ENCODE assay signal across 23 mouse cellular contexts in the genomic region with DNA sequence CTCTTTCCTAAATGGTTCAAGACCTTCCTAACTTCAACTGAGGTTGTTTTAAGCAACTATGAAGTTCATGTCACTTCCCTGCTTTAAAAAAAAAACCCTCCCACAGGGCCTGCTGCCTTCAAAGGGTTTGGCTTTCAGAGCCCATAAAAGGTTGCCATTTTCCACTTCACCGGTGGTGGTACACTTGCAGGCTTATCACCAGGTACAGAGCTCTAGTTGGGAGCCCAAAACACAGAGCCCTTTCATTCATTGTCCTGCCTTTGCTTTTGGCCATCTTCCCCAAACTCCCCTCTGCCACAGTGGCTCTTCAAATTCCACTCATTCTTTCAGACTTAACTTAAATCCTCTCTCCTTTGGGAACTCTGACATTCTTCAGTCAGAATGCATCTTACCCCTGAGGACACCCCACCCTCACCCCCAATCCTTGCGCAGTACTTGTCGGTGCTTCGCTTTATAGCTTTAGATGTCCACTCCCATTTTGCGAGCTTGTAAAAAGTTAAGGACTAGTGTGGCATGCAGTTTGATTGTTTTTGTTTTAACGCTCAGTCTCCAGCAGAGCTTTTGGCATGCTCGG.
DNase-seq lines count a peak whose midpoint lies in the region; ATAC-seq and TF ChIP-seq lines count a peak whose summit lies in the region.
"Had no signal": no experiment of that assay in that cellular context is flagged by ENCODE, and none has a peak within 500 bp of the region (broad histone marks: within the 10 kb centered on the region; RNA-seq: fewer than 3 reads in every experiment).

No protein-coding gene starts in this region.

- no peak overlapping the region for H3K27ac ChIP-seq in lung, postnatal 0 days (ENCODE audit: low read length)
- H3K27ac ChIP-seq: forebrain, embryonic 15.5 days; heart, embryonic 13.5 days; hindbrain, embryonic 13.5 days; liver, embryonic 15.5 days; midbrain, embryonic 12.5 days; neural tube, embryonic 13.5 days had no signal

- H3K4me3 ChIP-seq in lung, postnatal 0 days (ENCODE audit: low read depth, low read length) = no peak overlapping the region
- H3K4me3 ChIP-seq: forebrain, embryonic 15.5 days; heart, embryonic 13.5 days; hindbrain, embryonic 13.5 days; liver, embryonic 15.5 days; midbrain, embryonic 12.5 days; neural tube, embryonic 13.5 days had no signal

- no peaks in the 10 kb centered on the region for H3K4me1 ChIP-seq in lung, postnatal 0 days (ENCODE audit: insufficient read depth, low read depth, low read length)
- H3K4me1 ChIP-seq: hindbrain, embryonic 13.5 days; liver, embryonic 15.5 days; midbrain, embryonic 12.5 days; neural tube, embryonic 13.5 days had no signal

- H3K27me3 ChIP-seq in lung, postnatal 0 days (replicated peaks; ENCODE audit: insufficient read depth, low read length) = no peaks in the 10 kb centered on the region
- H3K27me3 ChIP-seq: forebrain, embryonic 15.5 days; heart, embryonic 13.5 days; hindbrain, embryonic 13.5 days; liver, embryonic 15.5 days; midbrain, embryonic 12.5 days; neural tube, embryonic 13.5 days had no signal

- peak; percentile 40; the same call in 1 of the 2 replicates for ATAC-seq in lung, postnatal 0 days
- no peak for ATAC-seq in monocyte, adult 5-6 weeks (replicated peaks; ENCODE audit: insufficient number of reproducible peaks, low FRiP score, low TSS enrichment, poor library complexity, severe bottlenecking)
- ATAC-seq: forebrain, embryonic 15.5 days; inflammation-experienced regulatory T-cells, adult 6 months had no signal

- DNase-seq in embryo, embryonic 11 days = peak; percentile 24
- no peak for DNase-seq in embryo, embryonic 9.5 days (ENCODE audit: extremely low spot score)
- no peak for DNase-seq in lung, postnatal 0 days (ENCODE audit: low spot score)
- DNase-seq in lung, postnatal 25 days (ENCODE audit: low spot score) = no peak
- DNase-seq in forelimb bud, embryonic 11.5 days (ENCODE audit: low read depth, low spot score) = peak; percentile 41
- DNase-seq in thymus, postnatal 10 days (ENCODE audit: low spot score in 2 of 2) = no peak
- DNase-seq in yolk sac, embryonic 10.5 days (ENCODE audit: low spot score) = no peak
- DNase-seq: adrenal gland, adult 2 months; cerebellum, adult 9-10 months; heart, adult 11 months; kidney, adult 8-10 months; kidney, postnatal 25 days; left cerebral cortex, postnatal 4 days; thymus, postnatal 36 days had no signal

- WGBS in lung, postnatal 0 days = 46% methylated on average over 7 of the region's 7 CpGs

- H3K4me2 ChIP-seq in lung, postnatal 0 days (replicated peaks; ENCODE audit: low read depth, low read length) = no peak overlapping the region
- H3K4me2 ChIP-seq: forebrain, embryonic 15.5 days; heart, embryonic 13.5 days; hindbrain, embryonic 13.5 days; liver, embryonic 15.5 days; midbrain, embryonic 12.5 days; neural tube, embryonic 13.5 days had no signal

- 0 out of 2 replicates have a peak, but pooled peaks have one; percentile 13 for TF ChIP-seq EP300 in lung, postnatal 0 days (IDR thresholded peaks at IDR 0.05)

- no peak overlapping the region for H3K9ac ChIP-seq in lung, postnatal 0 days (replicated peaks; ENCODE audit: low read depth)
- H3K9ac ChIP-seq: forebrain, embryonic 15.5 days; heart, embryonic 13.5 days; hindbrain, embryonic 13.5 days; liver, embryonic 15.5 days; midbrain, embryonic 12.5 days; neural tube, embryonic 13.5 days had no signal

- H3K36me3 ChIP-seq in lung, postnatal 0 days (ENCODE audit: insufficient read depth, low read length) = no peaks in the 10 kb centered on the region
- H3K36me3 ChIP-seq: forebrain, embryonic 15.5 days; G1E; hindbrain, embryonic 13.5 days; liver, embryonic 15.5 days; midbrain, embryonic 12.5 days; neural tube, embryonic 13.5 days had no signal

- H3K9me3 ChIP-seq in lung, postnatal 0 days (ENCODE audit: low read length) = no peaks in the 10 kb centered on the region
- H3K9me3 ChIP-seq: forebrain, embryonic 15.5 days; G1E; heart, embryonic 13.5 days; hindbrain, embryonic 13.5 days; liver, embryonic 15.5 days; midbrain, embryonic 12.5 days; neural tube, embryonic 13.5 days had no signal

- no peak for TF ChIP-seq CTCF in lung, postnatal 0 days (IDR thresholded peaks at IDR 0.05)

Comparison
In these comparisons a context has a peak if more than half of its experiments do, and no peak if none do; other contexts are left out.
1. DNase-seq: peak in embryo, embryonic 11 days (single experiment) and forelimb bud, embryonic 11.5 days (single experiment); none in embryo, embryonic 9.5 days (single experiment), lung, postnatal 0 days (single experiment), lung, postnatal 25 days (single experiment), thymus, postnatal 10 days (0 of 2) and yolk sac, embryonic 10.5 days (single experiment).